Mouse (Mus musculus) effector memory CD4-positive, alpha-beta T cell, adult 7 months (primary cell): ENCODE data around the gene Hist1h2br. TPM values are rescaled to one million over a fixed set of nuclear protein-coding genes. Genes with fewer than 3 reads are reported as not detected.

Experiments
- polyA plus RNA-seq: library from polyadenylated mRNA; unstranded; fragments of 100-300 nt; shearing (Covaris generic); gene quantifications from one replicate; pipeline ENCODE4 v1.2.1, GENCODE M21; 2017

Hist1h2br gene
- polyA plus RNA-seq: 4.6 TPM

GRCm38 (mm10) chr13:21833461-21833860 is at the start of gene Hist1h2br, which contains the start of gene Hist1h2ap:
TSS of gene Hist1h2br (plus strand) at chr13:21833743.
TSS of gene Hist1h2ap (minus strand) at chr13:21833507.

GRCm38 (mm10) chr13:21786899-21787629 is 46.5 kb upstream of the Hist1h2br start, which contains the start of the genes Hist1h2an and Hist1h2bp:
TSS of gene Hist1h2an (minus strand) at chr13:21787218.
TSS of gene Hist1h2bp (plus strand) at chr13:21787461.

GRCm38 (mm10) chr13:21810073-21810472 is 23.5 kb upstream of the Hist1h2br start, which contains the start of the genes Hist1h2bq and Hist1h2ao:
TSS of gene Hist1h2bq (minus strand) at chr13:21810197.
TSS of gene Hist1h2ao (plus strand) at chr13:21810465.

DNA sequence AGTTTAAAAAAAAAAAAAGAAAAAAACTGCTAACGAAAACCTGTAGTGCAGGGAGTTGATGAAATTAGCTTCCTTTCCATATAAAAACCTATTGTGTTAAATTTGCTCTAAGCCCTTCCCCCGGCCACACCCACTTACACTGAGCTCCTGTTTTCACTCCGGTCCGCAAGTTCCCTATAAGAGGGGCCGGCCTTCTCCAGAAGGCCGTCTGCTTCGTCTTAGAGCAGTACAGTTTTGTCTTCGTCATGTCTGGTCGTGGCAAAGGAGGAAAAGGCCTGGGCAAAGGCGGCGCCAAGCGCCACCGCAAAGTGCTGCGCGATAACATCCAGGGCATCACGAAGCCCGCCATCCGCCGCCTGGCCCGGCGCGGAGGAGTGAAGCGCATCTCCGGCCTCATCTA is 22.0 kb upstream of the Hist1h2br start, which contains the start of gene Hist1h4m:
Hist1h4m (plus strand) TSS at position 208 of the 400 bp plus-strand sequence.

DNA sequence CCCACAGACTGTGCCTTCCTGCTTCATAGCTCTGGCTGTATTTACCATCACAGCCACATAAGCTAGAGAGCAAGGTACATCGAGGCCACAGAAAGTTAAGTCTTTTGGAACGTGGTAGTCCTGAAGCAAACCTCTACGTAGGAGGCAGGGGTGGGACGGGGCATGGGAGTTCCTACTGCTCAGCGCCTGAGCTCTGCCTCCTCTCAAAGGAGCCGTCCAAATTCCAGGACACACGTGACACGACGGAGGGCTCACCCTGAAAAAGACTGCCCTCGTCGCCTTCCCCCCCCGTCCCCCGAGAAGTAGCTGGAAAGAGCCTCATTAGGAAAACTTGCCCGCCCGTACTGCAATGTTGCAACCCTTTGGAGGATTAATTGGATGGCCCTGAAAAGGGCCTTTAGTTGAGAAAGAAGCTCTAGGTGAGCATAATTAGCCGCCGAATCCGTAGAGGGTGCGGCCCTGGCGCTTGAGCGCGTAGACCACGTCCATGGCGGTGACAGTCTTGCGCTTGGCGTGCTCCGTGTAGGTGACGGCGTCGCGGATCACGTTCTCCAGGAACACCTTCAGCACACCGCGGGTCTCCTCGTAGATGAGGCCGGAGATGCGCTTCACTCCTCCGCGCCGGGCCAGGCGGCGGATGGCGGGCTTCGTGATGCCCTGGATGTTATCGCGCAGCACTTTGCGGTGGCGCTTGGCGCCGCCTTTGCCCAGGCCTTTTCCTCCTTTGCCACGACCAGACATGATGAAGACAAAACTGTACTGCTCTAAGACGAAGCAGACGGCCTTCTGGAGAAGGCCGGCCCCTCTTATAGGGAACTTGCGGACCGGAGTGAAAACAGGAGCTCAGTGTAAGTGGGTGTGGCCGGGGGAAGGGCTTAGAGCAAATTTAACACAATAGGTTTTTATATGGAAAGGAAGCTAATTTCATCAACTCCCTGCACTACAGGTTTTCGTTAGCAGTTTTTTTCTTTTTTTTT is 1.8 kb upstream of the Hist1h2br start, which contains the start of gene Hist1h4n:
Hist1h4n (minus strand) TSS at position 779 of the 977 bp plus-strand sequence.

Other genes with a start within 250 kb of the Hist1h2br start
- not detected for gene Olfr1362, start 219.7 kb upstream of the Hist1h2br start, polyA plus RNA-seq
- gene Olfr11, start 191.2 kb upstream of the Hist1h2br start, polyA plus RNA-seq: not detected
- gene Olfr1361, start 170.4 kb upstream of the Hist1h2br start, polyA plus RNA-seq: not detected
- gene Olfr1360, start 156.3 kb upstream of the Hist1h2br start, polyA plus RNA-seq: 0.26 TPM
- gene Olfr1359, start 135.6 kb upstream of the Hist1h2br start, polyA plus RNA-seq: not detected
- gene Hist1h2bl, start 117.6 kb upstream of the Hist1h2br start, polyA plus RNA-seq: not detected
- not detected for gene Hist1h2ai, start 117.3 kb upstream of the Hist1h2br start, polyA plus RNA-seq
- 3.6 TPM for gene Hist1h3h, start 116.1 kb upstream of the Hist1h2br start, polyA plus RNA-seq
- not detected for gene Hist1h2bm, start 111.7 kb upstream of the Hist1h2br start, polyA plus RNA-seq
- 0.93 TPM for gene Hist1h4j, start 98.7 kb upstream of the Hist1h2br start, polyA plus RNA-seq
- 15.4 TPM for gene Hist1h4k, start 83.2 kb upstream of the Hist1h2br start, polyA plus RNA-seq
- not detected for gene Hist1h2ak, start 79.9 kb upstream of the Hist1h2br start, polyA plus RNA-seq
- not detected for gene Hist1h2bn, start 79.6 kb upstream of the Hist1h2br start, polyA plus RNA-seq
- not detected for gene Hist1h1b, start 53.1 kb upstream of the Hist1h2br start, polyA plus RNA-seq
- gene Hist1h3i, start 50.4 kb upstream of the Hist1h2br start, polyA plus RNA-seq: not detected
- gene Hist1h2an, start 46.5 kb upstream of the Hist1h2br start, polyA plus RNA-seq: not detected
- gene Hist1h2bp, start 46.3 kb upstream of the Hist1h2br start, polyA plus RNA-seq: not detected
- gene Hist1h2bq, start 23.5 kb upstream of the Hist1h2br start, polyA plus RNA-seq: 4.2 TPM
- gene Hist1h2ao, start 23.3 kb upstream of the Hist1h2br start, polyA plus RNA-seq: not detected
- gene Hist1h4m, start 22.0 kb upstream of the Hist1h2br start, polyA plus RNA-seq: not detected
- 20.0 TPM for gene Hist1h4n, start 1.5 kb upstream of the Hist1h2br start, polyA plus RNA-seq
- gene Hist1h2ap, start 236 bp upstream of the Hist1h2br start, polyA plus RNA-seq: 30.1 TPM
- gene Zfp184, start 111.4 kb downstream of the Hist1h2br start, polyA plus RNA-seq: 2.4 TPM
- gene Pom121l2, start 147.5 kb downstream of the Hist1h2br start, polyA plus RNA-seq: not detected
- gene Prss16, start 176.0 kb downstream of the Hist1h2br start, polyA plus RNA-seq: 6.0 TPM
- gene Hist1h2ah, start 201.8 kb downstream of the Hist1h2br start, polyA plus RNA-seq: not detected
- not detected for gene Hist1h2bk, start 202.1 kb downstream of the Hist1h2br start, polyA plus RNA-seq
- 10.9 TPM for gene Hist1h4i, start 207.6 kb downstream of the Hist1h2br start, polyA plus RNA-seq
- gene Hist1h2ag, start 209.2 kb downstream of the Hist1h2br start, polyA plus RNA-seq: not detected
- 1.3 TPM for gene Hist1h2bj, start 209.5 kb downstream of the Hist1h2br start, polyA plus RNA-seq